Mouse (Mus musculus) left cerebral cortex, adult 11 months (tissue): ENCODE results near the gene Dnah2.

Source experiments
- DNase-seq: peaks from one replicate; pipeline ENCODE4 v3.0.0; 2022; ENCODE audit warnings: low spot score

Gene Dnah2

DNA sequence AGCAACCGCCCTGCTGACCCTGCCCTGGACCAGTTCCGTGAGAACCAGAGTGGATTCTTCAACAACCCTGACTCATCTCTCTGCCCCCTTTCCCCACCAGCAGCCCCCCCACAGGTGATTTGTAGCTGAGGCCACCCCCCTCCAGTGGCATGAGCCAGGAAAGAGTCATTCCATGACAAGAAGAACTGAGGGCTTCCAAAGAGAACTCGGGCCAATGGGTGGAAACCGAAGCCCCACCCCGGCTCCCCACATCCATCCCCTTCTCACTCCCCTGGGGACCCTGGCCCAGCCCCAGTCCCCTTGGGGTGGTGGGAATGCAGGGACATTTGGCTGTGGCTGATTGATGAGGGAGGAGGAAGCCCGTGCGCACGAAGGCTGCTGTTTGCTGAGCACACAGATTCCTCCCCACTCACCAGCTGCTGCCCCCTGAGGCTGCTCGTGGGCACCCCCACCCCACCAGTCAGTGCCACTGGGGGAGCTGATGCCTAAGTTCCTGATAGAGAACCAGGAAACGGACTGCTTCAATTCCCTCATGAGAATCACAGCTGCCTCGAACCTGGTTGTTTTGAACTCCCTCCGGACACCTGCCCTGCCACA is at the start of gene Dnah2:
TSS of gene Dnah2 (minus strand) at position 51 of the 597 bp plus-strand sequence.
- DNase-seq: no peak

DNA sequence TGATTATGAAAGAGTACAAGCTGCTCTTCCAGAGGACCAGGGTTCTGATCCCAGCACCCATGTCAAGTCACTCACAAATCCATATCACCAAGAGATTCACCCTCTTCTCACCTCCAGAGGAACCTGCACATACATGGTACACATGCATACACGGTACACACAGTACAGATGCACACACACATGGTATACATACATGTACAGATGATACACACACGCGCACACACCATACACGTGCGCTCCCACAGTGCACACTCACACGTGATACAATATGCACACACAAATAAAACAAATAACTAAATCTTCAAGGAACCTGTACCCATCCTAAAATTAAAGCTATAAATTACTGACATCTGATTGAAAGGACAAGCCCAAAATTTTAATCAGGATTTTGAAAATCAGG is 45.9 kb upstream of the Dnah2 start:
- DNase-seq: no peak

DNA sequence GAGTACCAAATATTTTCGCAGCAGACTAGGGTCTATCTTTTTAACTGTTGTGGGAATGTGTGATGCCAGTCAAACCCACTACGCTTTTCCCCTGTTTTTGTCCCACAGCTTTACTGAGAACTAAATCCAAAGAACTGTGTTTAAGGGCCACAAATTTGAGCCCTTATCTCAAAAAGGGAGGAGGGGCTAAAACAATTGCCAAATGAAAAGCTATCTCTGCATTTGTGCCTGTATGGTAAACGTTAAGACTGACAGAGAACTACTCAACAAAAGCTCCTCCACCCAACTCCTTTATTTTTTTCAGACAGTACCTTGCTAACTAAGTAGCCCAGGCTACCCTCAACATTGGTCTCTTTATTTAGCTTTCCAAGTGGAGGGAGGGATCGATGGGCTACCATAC is 43.9 kb upstream of the Dnah2 start:
- no peak for DNase-seq

DNA sequence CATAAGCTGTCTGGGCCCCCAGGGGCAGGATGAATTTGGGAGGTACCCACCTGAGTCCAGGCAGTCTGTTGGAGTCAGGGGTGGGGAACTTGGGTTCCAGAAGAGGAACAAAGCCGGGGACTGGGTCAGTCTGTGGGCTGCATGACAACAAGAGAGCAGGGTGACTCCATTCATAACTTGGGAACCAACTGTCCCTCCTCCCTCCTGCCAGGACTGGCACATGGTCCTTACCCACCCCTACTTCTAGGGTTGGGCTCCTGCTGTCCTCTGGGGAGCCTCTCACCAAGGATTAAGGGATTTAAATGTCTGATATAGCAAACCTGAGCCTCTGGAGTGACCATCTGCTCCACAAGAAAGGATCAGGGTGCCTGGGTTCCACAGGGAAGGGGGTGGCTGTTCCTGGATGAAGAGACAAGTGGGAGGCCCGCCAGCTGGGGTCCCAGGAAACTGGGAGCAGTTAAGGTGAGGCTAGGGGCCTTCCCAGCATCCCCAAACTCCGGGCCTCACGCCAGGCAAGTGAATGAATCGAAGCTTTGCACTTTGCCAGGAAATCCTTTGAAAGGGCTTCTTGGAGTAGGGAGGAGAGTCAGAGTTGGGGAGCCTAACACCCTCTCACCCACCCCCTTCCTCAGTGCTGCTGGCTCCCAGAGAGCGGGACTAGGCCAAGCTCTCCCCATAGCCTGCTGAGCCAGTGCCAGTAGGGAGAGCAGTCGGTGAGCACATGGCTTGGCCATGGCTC is 43.2 kb upstream of the Dnah2 start:
- peak; percentile 58 for DNase-seq

DNA sequence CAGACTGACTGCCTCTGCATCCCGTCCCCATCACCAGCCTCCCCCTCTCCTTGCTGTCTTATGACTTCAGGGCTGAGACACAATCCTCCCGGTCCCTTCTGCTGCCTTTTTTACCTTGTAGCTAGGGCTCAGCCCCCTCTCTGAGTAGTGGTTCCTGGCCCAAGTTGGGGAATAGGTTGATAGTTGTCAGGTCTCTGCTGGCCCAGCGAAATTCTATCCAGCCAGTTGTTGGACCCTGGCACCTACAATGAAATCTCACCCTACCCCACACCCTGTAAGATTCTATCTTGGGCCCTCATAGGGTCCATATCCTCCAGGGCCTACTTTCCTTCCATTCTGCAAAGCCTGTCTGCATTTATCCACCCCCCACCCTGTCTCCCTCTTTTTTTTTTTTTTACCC is 42.5 kb upstream of the Dnah2 start:
- DNase-seq: no peak

DNA sequence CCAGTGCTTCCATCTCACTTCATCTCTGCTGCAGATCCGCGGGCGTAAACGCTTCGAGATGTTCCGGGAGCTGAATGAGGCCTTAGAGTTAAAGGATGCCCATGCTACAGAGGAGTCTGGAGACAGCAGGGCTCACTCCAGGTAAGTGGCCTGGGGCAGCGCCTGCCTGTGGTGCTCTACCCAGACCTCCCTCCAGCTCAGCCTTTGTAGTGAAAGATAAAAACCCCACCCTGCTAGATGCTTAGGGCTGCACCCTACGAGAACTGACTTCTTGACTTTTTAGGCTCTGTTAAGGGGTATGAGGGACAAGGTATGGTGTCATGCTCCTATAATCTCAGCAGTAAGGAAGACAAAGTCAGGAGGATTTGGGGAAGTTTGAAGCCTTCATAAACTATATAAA is 41.7 kb upstream of the Dnah2 start:
- DNase-seq: no peak

DNA sequence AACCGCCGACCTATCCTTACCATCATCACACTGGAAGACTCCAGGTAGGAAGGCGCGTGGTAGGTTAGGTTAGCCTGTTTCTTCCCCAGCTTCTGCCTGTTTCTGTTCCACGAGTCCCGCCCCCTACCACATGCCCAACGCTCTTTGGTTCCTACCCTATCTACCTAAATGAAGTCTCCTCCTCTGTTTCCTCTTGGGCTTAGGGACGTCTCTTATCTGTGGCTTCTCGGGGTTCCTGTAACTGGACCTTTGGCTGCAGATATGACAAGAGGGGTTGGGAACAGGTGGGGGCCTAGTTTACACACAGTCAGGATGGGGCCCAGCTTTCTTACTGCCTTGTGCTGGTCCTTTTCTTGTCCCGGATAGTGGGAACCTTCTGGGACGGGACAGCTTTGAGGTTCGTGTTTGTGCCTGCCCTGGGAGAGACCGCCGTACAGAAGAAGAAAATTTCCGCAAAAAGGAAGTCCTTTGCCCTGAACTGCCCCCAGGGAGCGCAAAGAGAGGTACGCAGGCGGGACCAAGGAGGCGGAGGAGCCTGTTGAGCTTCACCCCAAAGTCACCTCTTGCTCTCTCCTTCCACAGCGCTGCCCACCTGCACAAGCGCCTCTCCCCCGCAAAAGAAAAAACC is 40.4 kb upstream of the Dnah2 start:
- DNase-seq: no peak

DNA sequence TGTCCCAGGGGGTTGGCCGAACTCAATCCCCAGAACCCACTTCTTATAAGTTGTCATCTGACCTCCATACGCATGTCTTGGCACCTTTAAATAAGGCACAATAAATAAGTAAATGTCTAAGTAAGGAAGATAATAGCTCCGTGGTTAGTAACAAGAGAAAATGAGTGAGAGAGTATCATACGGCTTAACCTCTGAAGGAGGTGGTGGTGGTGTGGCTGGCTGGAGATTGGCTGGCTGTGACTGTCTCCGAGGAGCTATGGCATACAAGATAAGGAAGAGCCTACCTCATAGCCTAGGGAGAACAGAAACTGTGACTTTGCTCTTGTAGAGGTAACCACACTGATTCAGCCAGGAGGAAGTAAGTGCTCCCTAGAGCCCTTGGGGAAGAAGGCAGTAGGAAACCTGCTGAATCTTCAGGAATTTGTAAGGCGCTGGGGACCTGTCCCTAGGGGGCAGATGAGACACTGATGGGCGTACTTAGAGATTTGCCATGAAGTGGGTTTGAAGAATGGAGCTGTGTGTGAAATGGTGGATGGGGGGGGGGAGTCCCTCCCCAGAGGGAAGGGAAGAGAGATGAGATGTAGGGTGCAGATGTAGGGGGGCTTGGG is 36.9 kb upstream of the Dnah2 start:
- no peak for DNase-seq

DNA sequence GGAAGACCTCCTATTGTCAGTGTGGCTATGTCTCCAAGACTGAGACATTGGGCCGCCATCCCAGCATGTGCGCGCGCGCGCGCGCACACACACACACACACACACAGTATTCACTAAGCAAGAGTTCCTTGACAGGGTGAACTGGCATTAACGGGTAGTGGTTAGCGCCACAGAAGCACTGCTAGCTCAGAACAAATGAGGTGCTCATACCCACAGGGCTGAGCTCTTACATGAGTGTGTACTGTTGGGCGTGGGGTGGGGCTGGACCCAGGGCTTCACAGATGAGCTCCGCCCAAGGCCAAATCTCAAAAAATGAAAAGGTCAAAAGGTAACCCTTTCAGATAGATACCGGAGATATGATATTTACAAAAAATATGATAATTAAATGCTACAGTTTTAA is 36.0 kb upstream of the Dnah2 start:
- no peak for DNase-seq

DNA sequence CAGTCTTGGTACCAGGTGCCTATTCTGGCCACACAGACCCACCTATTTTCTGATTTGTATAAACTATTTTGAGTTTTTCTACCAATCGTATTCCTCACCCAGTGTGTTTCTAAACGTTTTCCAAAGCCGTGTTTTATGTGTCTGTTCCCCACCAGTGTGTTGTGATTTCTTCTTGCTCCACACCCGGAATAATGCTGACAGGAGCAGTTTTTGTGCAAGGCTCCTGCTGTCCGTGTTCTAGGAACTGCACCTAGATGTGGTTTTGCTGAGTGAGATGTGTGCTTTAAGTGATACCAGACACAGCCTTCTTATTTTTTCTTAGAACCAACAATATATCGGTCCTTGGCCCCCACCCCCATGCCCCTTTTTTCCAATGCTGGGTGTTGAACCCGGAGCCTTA is 35.1 kb upstream of the Dnah2 start:
- DNase-seq: no peak

DNA sequence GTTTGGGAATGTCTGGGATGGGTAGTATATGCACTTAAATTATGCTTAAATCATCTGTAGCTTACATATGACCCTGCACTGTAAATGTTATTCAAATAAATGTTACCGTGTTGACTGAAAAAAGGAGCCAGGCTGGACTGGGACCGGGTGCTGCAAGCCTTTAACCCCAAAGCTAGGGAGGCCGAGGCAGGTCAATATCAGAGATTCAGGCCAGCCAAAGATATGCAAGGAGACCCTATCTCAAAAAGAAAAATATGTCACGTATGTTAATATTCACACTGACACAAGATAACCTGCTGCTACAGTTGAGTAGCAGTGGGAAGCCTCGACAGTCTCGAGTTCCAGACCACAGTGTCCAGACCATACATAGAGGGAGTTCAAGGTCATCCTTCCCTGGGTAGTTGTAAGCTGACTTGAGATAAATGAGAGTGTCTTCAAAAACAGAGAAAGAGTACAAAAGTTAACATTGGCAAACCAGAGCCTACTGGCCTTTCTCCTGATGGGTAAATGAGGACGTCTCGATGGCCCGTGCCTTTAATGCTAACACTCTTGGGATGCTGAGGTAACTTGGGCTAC is 33.4 kb upstream of the Dnah2 start:
- DNase-seq: no peak

DNA sequence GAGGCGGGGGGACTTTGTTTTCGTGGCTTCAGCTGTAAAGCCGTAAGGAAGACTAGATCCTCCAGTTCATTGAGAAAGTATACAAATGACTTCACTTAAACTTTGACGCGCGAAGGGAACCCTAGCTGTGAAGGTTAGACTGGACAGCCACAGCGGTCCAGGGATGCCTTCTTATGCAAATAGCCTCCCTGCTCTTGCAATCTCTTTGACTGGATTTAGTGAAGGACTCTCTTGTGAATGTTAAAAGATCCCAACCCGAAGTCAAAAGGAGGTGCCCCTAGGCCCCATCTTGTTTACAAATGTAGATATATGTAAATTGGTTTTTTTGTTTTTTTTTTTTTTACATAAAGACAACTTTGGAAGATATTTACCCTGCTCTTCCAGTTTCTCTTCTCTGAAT is 32.9 kb upstream of the Dnah2 start:
- no peak for DNase-seq

DNA sequence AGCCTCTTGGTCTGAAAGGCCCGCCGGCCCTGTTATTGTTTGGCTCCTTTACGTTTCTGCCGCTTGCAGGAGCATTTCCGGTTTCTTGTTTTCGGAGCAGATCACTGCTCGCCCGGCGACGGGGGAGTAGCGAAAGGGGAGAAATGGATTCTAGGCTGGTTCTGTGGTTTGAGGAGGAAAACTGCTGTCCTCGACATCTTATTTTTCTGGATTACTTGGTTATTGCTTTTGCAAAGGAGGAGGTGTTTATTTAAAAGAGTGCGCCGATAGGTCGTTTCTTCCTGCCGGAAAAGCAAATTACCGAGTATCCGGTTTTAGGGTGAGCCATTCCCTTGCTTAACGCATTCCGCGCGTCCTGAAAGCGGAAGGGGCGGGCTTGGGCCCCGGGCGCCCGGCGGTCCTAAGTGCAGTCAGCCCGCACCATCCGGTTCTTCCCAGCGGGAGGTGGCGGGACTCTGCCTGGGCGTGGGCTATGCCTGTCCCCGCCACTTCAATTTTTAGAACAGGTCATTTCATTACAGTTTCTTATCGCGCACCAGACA is 32.3 kb upstream of the Dnah2 start:
- DNase-seq: peak; percentile 78

DNA sequence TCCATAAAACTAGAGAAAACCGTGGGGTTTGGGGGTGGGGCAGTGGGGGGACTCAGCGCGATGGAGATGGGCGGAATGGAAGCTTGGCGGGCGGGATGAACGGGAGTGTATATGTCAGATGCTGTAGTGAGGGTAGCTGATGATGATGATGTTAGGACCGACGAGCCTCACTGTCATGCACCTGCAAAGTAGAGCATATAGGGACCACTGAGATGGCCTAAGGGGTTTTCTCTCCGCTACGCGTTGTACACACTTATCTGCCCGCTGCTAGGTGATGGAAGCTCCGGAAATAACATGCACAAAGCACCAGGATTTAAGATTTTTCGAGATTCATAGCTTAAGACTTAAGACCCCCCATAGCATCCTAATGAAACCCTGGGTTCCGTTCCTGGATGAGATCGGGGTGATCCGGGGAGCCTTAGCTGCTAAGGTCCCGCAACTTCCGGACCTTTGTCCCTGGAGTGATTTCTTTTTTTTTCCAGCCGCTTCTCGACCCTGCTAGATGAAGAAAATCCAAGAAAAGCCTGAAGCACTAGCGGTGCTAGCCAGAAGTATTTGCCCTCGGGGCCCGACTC is 31.7 kb upstream of the Dnah2 start:
- no peak for DNase-seq

DNA sequence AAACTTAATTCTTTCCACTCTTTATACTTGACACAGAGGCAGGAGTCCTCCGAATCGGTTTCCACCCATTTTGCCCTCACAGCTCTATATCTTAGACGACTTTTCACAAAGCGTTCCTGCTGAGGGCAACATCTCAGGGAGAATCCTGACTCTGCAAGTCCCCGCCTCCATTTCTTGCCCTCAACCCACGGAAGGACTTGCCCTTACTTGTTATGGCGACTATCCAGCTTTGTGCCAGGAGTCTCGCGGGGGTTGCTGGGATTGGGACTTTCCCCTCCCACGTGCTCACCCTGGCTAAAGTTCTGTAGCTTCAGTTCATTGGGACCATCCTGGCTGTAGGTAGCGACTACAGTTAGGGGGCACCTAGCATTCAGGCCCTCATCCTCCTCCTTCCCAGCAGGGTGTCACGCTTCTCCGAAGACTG is 31.2 kb upstream of the Dnah2 start, which contains the start of the genes Wrap53 and Trp53:
TSS of gene Wrap53 (minus strand) at position 165 of the 424 bp plus-strand sequence.
TSS of gene Trp53 (plus strand) at position 269 of the 424 bp plus-strand sequence.
- DNase-seq: peak; percentile 89

DNA sequence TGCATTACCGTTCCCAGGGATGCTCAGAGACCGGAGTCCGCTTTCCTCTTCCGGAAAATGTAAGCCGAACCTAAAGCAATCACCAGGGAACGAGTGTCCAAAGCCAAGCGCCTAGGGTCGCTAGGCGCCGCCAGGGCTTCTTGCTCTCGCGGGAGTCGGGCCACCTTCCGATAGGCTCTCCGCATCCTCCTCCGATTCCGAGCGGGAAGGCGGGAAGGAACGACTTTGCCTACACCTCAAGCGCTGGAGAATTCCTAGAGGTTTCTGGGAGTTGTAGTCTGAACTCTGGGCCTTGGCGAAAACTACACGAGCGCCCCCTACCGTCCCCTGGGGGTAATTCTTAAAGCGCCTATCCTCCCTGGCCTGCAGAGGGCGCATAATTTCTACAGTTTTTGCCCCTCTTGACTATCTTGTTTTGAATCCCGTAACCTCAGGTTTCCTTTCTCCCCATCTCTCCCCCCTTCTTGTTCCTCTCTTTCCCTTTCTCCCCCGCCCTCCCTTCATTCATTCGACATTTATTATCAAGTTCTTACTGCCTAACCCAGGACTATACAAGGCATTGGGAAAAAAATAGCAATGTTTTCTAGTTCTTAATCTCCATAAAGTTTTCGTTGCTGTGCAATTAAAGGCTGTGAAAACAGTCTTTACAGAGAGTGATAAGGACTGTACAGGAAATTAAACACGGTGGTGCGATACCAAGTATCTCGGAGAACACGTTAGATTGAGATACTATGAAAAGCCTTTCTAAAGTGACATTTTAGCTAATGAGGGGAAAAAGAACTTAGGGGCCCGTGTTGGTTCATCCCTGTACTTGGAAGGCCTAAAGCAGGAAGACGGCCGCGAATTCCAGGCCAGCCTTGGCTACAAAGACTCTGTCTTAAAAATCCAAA is 30.5 kb upstream of the Dnah2 start:
- peak; percentile 97 for DNase-seq

DNA sequence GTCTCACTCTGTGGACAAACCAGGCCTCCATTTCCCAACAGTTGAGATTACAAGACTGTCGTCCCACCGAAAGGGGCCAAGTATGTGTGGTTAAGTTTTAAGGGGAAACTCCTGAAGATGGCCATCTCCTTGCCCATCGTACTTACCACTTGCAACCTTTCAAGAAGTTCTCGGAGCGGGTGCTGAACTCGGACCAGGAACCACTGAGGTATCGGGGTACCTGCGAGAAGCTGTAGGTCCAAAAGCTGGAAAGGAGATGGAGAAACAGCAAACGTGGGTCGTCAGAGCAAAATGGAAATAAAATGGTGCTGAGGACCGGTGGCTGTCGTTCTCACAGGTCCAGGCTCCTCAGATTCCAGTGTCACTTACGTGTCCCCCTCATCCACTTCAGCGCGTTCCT is 29.4 kb upstream of the Dnah2 start:
- no peak for DNase-seq

DNA sequence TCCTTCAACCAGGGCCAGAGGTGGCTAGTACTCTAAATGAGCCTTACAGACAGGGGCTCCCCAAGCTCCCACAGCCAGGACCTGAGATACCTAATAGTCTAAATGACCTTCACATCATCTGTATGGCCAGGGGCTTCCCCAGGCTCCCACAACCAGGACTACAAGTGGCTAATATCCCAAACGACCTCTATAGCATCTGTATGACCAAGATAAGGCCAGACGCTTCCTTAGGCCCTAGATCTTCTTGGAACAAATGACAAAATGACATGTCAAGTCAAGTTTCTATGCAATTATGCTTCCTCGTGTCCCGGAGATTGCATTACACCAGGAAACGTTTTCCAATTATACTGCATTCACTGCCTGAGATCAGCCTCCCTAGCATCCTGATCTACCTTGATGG is 27.4 kb upstream of the Dnah2 start:
- DNase-seq: no peak

DNA sequence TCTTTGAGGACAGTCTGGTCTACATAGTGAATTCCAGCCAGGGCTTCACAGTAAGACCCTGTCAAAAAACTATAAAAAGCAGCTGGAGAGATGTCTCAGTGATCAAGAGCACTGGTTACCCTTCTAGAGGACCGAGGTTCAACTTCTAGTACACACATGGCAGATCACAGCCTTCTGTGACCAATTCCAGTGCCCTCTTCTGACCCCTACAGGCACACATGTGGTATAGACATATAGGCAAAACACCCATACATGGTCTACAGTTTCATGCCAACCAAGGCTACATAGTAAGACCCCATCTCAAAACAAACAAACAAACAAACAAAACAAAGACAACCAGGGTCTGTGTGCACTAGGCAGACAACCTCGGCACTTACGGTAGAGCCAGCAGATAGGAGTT is 26.3 kb upstream of the Dnah2 start:
- no peak for DNase-seq

DNA sequence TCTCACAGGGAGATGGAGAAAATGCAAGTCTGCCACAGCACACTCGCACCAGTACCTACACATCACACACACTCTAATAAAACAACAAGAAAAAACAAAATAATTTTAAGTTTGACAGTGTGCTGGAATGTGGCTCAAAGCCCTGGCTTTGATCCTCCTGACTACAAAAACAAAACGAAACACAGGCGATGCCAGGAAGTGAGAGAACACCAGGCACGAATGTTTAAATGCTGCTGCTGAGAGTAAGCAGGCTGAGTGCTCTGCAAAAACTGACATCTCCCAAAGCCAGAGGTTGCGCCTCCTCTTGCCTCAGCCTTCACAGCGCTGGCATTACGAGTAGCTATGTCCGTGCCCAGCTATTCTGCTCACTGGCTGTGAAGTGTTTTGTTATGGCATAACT is 16.2 kb upstream of the Dnah2 start:
- no peak for DNase-seq

DNA sequence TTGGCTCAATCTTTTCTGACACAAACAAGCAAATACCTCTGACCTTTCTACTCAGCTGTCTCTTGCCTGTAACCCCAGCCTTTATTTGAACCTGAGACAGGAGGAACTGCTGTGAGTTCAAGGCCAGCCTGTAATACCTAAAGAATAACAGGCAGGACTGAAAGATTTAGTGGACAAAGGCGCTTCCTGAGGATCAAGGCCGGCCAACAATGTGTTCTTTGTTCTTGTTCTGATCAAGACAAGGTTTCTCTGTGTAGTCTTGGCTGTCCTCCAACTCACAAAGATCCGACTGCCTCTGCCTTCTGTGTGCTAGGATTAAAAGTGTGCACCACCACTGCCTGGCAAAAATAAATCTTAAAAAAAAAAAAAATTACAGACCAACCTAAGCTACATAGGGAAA is 15.5 kb upstream of the Dnah2 start:
- DNase-seq: no peak
